Mouse (Mus musculus) liver, embryonic 11.5 days (tissue): Measurements from ENCODE around the gene Klhl8. TPM values are rescaled to one million over a fixed set of nuclear protein-coding genes. Genes with fewer than 3 reads are reported as not detected.

Experiments used
- ATAC-seq: fragments of 200-750 bp; cut with Nextera tagmentation; replicated peaks from 2 replicates; pipeline ENCODE4 v1.8.0; 2017; ENCODE audit warnings: moderate number of reproducible peaks, mild to moderate bottlenecking, moderate TSS enrichment, moderate library complexity; ENCODE audit not compliant: low FRiP score
- DNase-seq: peaks from one replicate; pipeline ENCODE4 v3.0.0-alpha.2; 2017; ENCODE audit warnings: low spot score
- H3K27ac ChIP-seq: fragments of 300-500 bp; sonication (generic); 2 replicates; pipeline ENCODE4 v1.5.1; 2014; ENCODE audit warnings: mild to moderate bottlenecking, low read depth, low read length, control low read depth
- H3K27me3 ChIP-seq: fragments of 300-500 bp; sonication (generic); replicated peaks from 2 replicates; pipeline ENCODE4 v1.6.1; 2014; ENCODE audit warnings: low read length, mixed read lengths; ENCODE audit not compliant: control insufficient read depth, insufficient read depth
- H3K36me3 ChIP-seq: fragments of 300-500 bp; sonication (generic); 2 replicates; pipeline ENCODE4 v1.6.1; 2014; ENCODE audit warnings: mild to moderate bottlenecking, low read length, moderate library complexity, mixed read lengths; ENCODE audit not compliant: control insufficient read depth, insufficient read depth
- H3K4me1 ChIP-seq: fragments of 300-500 bp; sonication (generic); replicated peaks from 2 replicates; pipeline ENCODE4 v1.6.1; 2014; ENCODE audit warnings: low read length, mixed read lengths; ENCODE audit not compliant: control insufficient read depth, insufficient read depth
- H3K4me2 ChIP-seq: fragments of 300-500 bp; sonication (generic); 2 replicates; pipeline ENCODE4 v1.6.1; 2014; ENCODE audit warnings: mild to moderate bottlenecking, control low read depth, moderate library complexity
- H3K4me3 ChIP-seq: fragments of 300-500 bp; sonication (generic); 2 replicates; pipeline ENCODE4 v1.5.1; 2014; ENCODE audit warnings: low read depth, low read length, control low read depth
- H3K9ac ChIP-seq: fragments of 300-500 bp; sonication (generic); 2 replicates; pipeline ENCODE4 v1.6.1; 2014; ENCODE audit warnings: low read depth, low read length, control low read depth
- H3K9me3 ChIP-seq: fragments of 300-500 bp; sonication (generic); 2 replicates; pipeline ENCODE4 v1.6.1; 2016; ENCODE audit warnings: low read length, inconsistent platforms, mixed read lengths; ENCODE audit not compliant: control insufficient read depth
- WGBS: fragments of 180-500 bp; shearing (Covaris S2); extraction: QIAGEN DNeasy Blood & Tissue Kit; methylation state at CpG from one replicate; pipeline ENCODE4 v1.1.7; 2014; 5-methylcytosine and 5-hydroxymethylcytosine counted together
- polyA plus RNA-seq: library from polyadenylated mRNA; unstranded; fragments of >200 nt; fragmentation: Nextera tagmentation; extraction: Ambion mirVana; gene quantifications from 2 replicates; pipeline ENCODE4 v1.2.1, GENCODE M21; 2014

Gene Klhl8
- polyA plus RNA-seq, 1 experiment from 2014 or later = 4.5 TPM

DNA sequence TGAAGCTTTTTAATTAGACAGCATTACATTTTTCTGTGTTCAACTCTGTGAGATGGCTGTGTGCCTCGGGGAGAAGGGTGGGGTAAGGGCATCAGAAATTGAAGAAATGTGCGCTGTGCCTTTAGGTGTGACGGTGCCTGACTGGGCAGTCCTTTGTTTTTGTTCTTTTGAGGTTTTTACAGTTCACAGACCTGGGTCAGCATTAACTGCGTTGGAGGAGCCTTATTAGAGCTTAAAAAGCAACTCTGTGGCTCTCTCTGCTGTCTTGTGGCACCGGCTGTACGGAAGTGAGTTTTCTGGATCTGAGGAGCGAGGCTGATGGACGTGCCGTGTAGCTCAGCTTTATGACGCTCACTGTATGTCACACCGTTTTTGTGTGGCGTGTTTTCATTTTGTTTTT lies 81.9 kb downstream of the Klhl8 start:
- WGBS = 91% methylated on average over 12 of the region's 12 CpGs
- Histone ChIP-seq H3K27me3 (no peaks in the 10 kb centered on the region), H3K9me3 (no peaks in the 10 kb centered on the region), H3K9ac (no peak overlapping the region), H3K4me2 (no peak overlapping the region), H3K4me3 (no peak overlapping the region), H3K4me1 (no peaks in the 10 kb centered on the region), H3K27ac (no peak overlapping the region), H3K36me3 (peaks cover 14% of the 10 kb centered on the region; the same call in 1 of the 2 replicates)
- DNase-seq = no peak
- ATAC-seq = no peak

GRCm38 (mm10) chr5:103828729-103829128 lies 82.3 kb downstream of the Klhl8 start:
- H3K4me2 ChIP-seq = no peak overlapping the region
- H3K9ac ChIP-seq = no peak overlapping the region
- DNase-seq (no peak), ATAC-seq (no peak)
- H3K27me3 ChIP-seq = no peaks in the 10 kb centered on the region
- H3K4me1 ChIP-seq = no peaks in the 10 kb centered on the region
- H3K9me3 ChIP-seq = no peaks in the 10 kb centered on the region
- no peak overlapping the region for H3K27ac ChIP-seq
- H3K4me3 ChIP-seq = no peak overlapping the region
- peaks cover 11% of the 10 kb centered on the region; the same call in 1 of the 2 replicates for H3K36me3 ChIP-seq
- WGBS = 71% methylated on average over 8 of the region's 8 CpGs

DNA sequence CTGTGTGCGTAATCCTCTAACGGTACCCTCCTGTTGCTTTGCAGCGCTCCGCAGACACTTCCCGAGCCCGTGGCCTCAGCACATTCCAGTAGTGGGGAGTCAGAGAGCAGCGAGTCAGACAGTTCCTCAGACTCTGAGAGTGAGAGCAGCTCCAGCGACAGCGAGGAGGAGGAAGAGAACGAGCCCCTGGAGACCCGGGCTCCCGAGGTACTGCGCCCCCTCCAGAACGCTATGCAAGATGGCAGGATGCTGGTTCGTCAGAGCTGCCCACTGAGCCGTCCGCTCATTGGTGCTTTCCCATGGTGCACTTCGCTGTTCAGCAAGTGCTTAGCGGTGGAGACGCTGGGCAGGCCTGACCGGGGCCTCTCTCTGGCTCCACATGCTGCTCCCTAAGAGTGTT lies 82.8 kb downstream of the Klhl8 start:
- Histone ChIP-seq H3K9me3 (no peaks in the 10 kb centered on the region), H3K27ac (no peak overlapping the region), H3K4me3 (no peak overlapping the region), H3K4me2 (no peak overlapping the region), H3K36me3 (peaks cover 8% of the 10 kb centered on the region; the same call in 1 of the 2 replicates), H3K27me3 (no peaks in the 10 kb centered on the region), H3K4me1 (no peaks in the 10 kb centered on the region), H3K9ac (no peak overlapping the region)
- no peak for DNase-seq
- WGBS = 87% methylated on average over 21 of the region's 21 CpGs
- ATAC-seq = no peak

- Histone ChIP-seq H3K27ac (no peak overlapping the region), H3K4me1 (peaks cover 12% of the 10 kb centered on the region), H3K4me3 (no peak overlapping the region), H3K9me3 (no peaks in the 10 kb centered on the region), H3K4me2 (no peak overlapping the region), H3K9ac (no peak overlapping the region), H3K27me3 (no peaks in the 10 kb centered on the region), H3K36me3 (no peaks in the 10 kb centered on the region; the same call in 1 of the 2 replicates)
- 93% methylated on average over 5 of the region's 5 CpGs for WGBS
- DNase-seq (no peak), ATAC-seq (no peak)
Observed at GRCm38 (mm10) chr5:103822949-103823348, 88.1 kb downstream of the Klhl8 start.

- H3K4me2 ChIP-seq = no peak overlapping the region
- no peaks in the 10 kb centered on the region; the same call in 1 of the 2 replicates for H3K36me3 ChIP-seq
- H3K27me3 ChIP-seq = no peaks in the 10 kb centered on the region
- no peak overlapping the region for H3K9ac ChIP-seq
- H3K9me3 ChIP-seq = no peaks in the 10 kb centered on the region
- peaks cover 12% of the 10 kb centered on the region for H3K4me1 ChIP-seq
- no peak for DNase-seq
- no peak for ATAC-seq
- H3K27ac ChIP-seq = no peak overlapping the region
- WGBS = 81% methylated on average over 13 of the region's 13 CpGs
- H3K4me3 ChIP-seq = no peak overlapping the region
Observed at GRCm38 (mm10) chr5:103821500-103822298, 89.4 kb downstream of the Klhl8 start.

DNA sequence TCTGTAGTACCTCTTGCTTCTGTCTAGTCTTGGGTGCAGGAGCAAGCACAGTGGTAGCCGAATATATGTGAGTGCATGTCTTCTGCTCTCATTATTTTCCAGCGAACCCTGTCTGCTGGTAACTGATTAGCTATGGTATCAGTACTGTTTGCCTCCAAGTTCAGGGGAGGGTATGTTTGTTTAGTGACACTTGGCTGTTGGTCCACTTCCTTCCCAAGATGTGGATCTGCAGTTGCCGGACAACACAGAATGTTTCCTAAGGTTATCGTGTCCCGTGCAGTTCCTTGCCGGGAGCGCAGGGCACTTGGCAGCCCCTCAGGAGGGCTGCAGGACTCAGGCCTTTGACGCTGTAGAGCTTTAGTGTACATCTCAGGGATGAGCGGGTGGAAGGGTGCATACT lies 90.0 kb downstream of the Klhl8 start:
- 57% methylated on average over 9 of the region's 9 CpGs for WGBS
- Histone ChIP-seq H3K4me2 (no peak overlapping the region), H3K27ac (0 out of 2 replicates have a peak overlapping the region, but pooled peaks have one; percentile 13), H3K9ac (no peak overlapping the region), H3K4me3 (no peak overlapping the region), H3K27me3 (no peaks in the 10 kb centered on the region), H3K4me1 (peaks cover 12% of the 10 kb centered on the region), H3K9me3 (no peaks in the 10 kb centered on the region), H3K36me3 (no peaks in the 10 kb centered on the region; the same call in 1 of the 2 replicates)
- peak; percentile 72 for ATAC-seq
- no peak for DNase-seq

- 72% methylated on average over 1 of the region's 1 CpGs for WGBS
- Histone ChIP-seq H3K27ac (no peak overlapping the region), H3K4me2 (no peak overlapping the region), H3K4me1 (peaks cover 12% of the 10 kb centered on the region), H3K9me3 (no peaks in the 10 kb centered on the region), H3K4me3 (no peak overlapping the region), H3K36me3 (no peaks in the 10 kb centered on the region), H3K9ac (no peak overlapping the region), H3K27me3 (no peaks in the 10 kb centered on the region)
- ATAC-seq (no peak), DNase-seq (no peak)
Observed at GRCm38 (mm10) chr5:103819674-103820073, 91.4 kb downstream of the Klhl8 start.

DNA sequence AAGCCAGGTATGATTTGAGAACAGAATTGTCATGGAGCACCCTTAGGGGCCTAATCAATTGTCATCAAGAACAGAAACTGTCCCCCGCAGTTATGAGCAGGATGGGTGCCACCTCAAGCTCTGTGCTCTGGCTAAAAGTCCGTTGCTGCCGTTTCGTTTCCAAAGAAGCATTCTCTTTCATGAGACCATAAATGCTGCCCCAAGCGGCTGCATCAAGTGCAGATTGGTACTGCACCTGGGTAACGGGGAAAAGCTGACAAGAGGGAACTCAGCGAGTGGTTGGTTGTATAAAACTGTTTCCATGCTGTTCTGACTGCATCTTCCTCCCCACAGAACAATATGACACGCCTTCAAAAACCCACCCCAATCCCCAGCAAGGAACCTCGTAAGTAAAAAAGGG lies 92.5 kb downstream of the Klhl8 start:
- Histone ChIP-seq H3K27ac (no peak overlapping the region), H3K4me1 (peaks cover 12% of the 10 kb centered on the region), H3K4me3 (no peak overlapping the region), H3K27me3 (no peaks in the 10 kb centered on the region), H3K9ac (no peak overlapping the region), H3K9me3 (no peaks in the 10 kb centered on the region), H3K4me2 (no peak overlapping the region), H3K36me3 (no peaks in the 10 kb centered on the region)
- WGBS = 89% methylated on average over 9 of the region's 9 CpGs
- ATAC-seq (no peak), DNase-seq (no peak)

DNA sequence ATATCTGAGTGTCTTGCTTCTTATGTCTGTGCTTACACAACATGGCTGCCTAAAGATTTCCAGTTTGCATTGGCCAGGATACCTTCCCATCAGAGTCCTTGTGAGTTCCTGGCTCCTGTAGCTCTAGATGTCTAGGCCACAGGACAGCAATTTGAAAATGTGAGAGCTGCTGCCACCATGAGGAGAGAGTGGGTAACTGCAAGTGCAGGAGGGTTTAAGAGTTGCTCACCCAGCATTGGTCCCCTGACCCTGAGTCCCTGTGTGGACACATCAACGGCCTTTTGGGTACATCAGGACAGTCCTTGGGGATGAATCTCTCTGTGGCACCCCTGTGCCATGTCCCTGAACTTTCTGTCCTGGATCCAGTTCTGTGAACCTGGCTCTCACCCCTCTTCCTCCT lies 93.3 kb downstream of the Klhl8 start:
- Histone ChIP-seq H3K4me1 (peaks cover 12% of the 10 kb centered on the region), H3K9ac (no peak overlapping the region), H3K27ac (no peak overlapping the region), H3K36me3 (no peaks in the 10 kb centered on the region), H3K9me3 (no peaks in the 10 kb centered on the region), H3K4me3 (no peak overlapping the region), H3K27me3 (no peaks in the 10 kb centered on the region), H3K4me2 (no peak overlapping the region)
- 12% methylated on average over 1 of the region's 1 CpGs for WGBS
- DNase-seq = peak; percentile 61
- peak; percentile 54 for ATAC-seq
